13 mouse cellular contexts compared by ENCODE assay signal in genomic region chr14:22308059-22308458, GRCm38 (mm10).
"Had no signal": no experiment of that assay in that cellular context is flagged by ENCODE, and none has a peak within 500 bp of the region (broad histone marks: within the 10 kb centered on the region; RNA-seq: fewer than 3 reads in every experiment).

No protein-coding gene starts in this region.

- H3K27ac ChIP-seq: layer of hippocampus, adult 2 months; limb, embryonic 13.5 days; liver, embryonic 14.5 days; midbrain, embryonic 13.5 days; neural tube, embryonic 13.5 days; stomach, postnatal 0 days had no signal

- H3K4me3 ChIP-seq: layer of hippocampus, adult 2 months; limb, embryonic 13.5 days; midbrain, embryonic 13.5 days; neural tube, embryonic 13.5 days had no signal

- ATAC-seq: midbrain, embryonic 13.5 days had no signal

- H3K4me2 ChIP-seq: limb, embryonic 13.5 days; midbrain, embryonic 13.5 days; neural tube, embryonic 13.5 days had no signal

- H3K27me3 ChIP-seq: midbrain, embryonic 13.5 days had no signal

- H3K36me3 ChIP-seq: limb, embryonic 13.5 days; midbrain, embryonic 13.5 days; neural tube, embryonic 13.5 days had no signal

- DNase-seq: kidney, adult 9 months; kidney, postnatal 10 days; kidney, postnatal 4 days; left cerebral cortex, postnatal 4 days; lung, adult 18-20 months; right cerebral cortex, adult 18-20 months; thymus, postnatal 4 days had no signal

- H3K9ac ChIP-seq: limb, embryonic 13.5 days; liver, embryonic 14.5 days; midbrain, embryonic 13.5 days; neural tube, embryonic 13.5 days had no signal

- H3K4me1 ChIP-seq: limb, embryonic 13.5 days had no signal

- H3K9me3 ChIP-seq: limb, embryonic 13.5 days; midbrain, embryonic 13.5 days; neural tube, embryonic 13.5 days had no signal
